Mouse (Mus musculus) embryonic facial prominence, embryonic 15.5 days (tissue): ENCODE measurements around the gene Vegfd. TPM values are rescaled to one million over a fixed set of nuclear protein-coding genes. Genes with fewer than 3 reads are reported as not detected.

ENCODE experiments used
- ATAC-seq: fragments of 200-750 bp; cut with Nextera tagmentation; 2 replicates; pipeline ENCODE4 v1.8.0; 2017; ENCODE audit warnings: low read depth, moderate TSS enrichment; ENCODE audit not compliant: insufficient number of reproducible peaks, low FRiP score, low TSS enrichment
- H3K27ac ChIP-seq: fragments of 300-500 bp; sonication (generic); replicated peaks from 2 replicates; pipeline ENCODE4 v1.5.1; 2015; ENCODE audit warnings: mild to moderate bottlenecking, inconsistent platforms
- H3K27me3 ChIP-seq: fragments of 300-500 bp; sonication (generic); 2 replicates; pipeline ENCODE4 v1.6.1; 2015; ENCODE audit warnings: inconsistent platforms
- H3K36me3 ChIP-seq: fragments of 300-500 bp; sonication (generic); 2 replicates; pipeline ENCODE4 v1.6.1; 2015; ENCODE audit warnings: mild to moderate bottlenecking, inconsistent platforms
- H3K4me1 ChIP-seq: fragments of 300-500 bp; sonication (generic); 2 replicates; pipeline ENCODE4 v1.6.1; 2015; ENCODE audit warnings: inconsistent platforms
- H3K4me2 ChIP-seq: fragments of 300-500 bp; sonication (generic); replicated peaks from 2 replicates; pipeline ENCODE4 v1.6.1; 2015; ENCODE audit warnings: mild to moderate bottlenecking, inconsistent platforms
- H3K4me3 ChIP-seq: fragments of 300-500 bp; sonication (generic); replicated peaks from 2 replicates; pipeline ENCODE4 v1.5.1; 2015; ENCODE audit warnings: mild to moderate bottlenecking, inconsistent platforms
- H3K9ac ChIP-seq: fragments of 300-500 bp; sonication (generic); 2 replicates; pipeline ENCODE4 v1.6.1; 2015; ENCODE audit warnings: inconsistent platforms
- H3K9me3 ChIP-seq: fragments of 300-500 bp; sonication (generic); replicated peaks from 2 replicates; pipeline ENCODE4 v1.6.1; 2016; ENCODE audit warnings: inconsistent platforms
- WGBS: fragments of 180-500 bp; shearing (Covaris S2); methylation state at CpG from one replicate; pipeline ENCODE4 v1.1.7; 2015; 5-methylcytosine and 5-hydroxymethylcytosine counted together
- polyA plus RNA-seq: library from polyadenylated mRNA; unstranded; fragments of >200 nt; fragmentation: Nextera tagmentation; extraction: Ambion mirVana; gene quantifications from 2 replicates; pipeline ENCODE4 v1.2.1, GENCODE M21; 2015

Vegfd gene
- polyA plus RNA-seq, 1 experiment from 2014 or later = 8.7 TPM

- Histone ChIP-seq H3K4me1 (no peaks in the 10 kb centered on the region), H3K27ac (peak overlapping the region; percentile 76), H3K9me3 (no peaks in the 10 kb centered on the region), H3K4me2 (peak overlapping the region; percentile 50), H3K4me3 (peak overlapping the region; percentile 59), H3K27me3 (no peaks in the 10 kb centered on the region), H3K36me3 (peaks cover 5% of the 10 kb centered on the region; the same call in 1 of the 2 replicates), H3K9ac (peak overlapping the region; percentile 54)
- 15% methylated on average over 13 of the region's 13 CpGs for WGBS
- ATAC-seq = peak; percentile 5
These were observed 46.8 kb downstream of the Vegfd start for GRCm38 (mm10) chrX:164419955-164420354.

GRCm38 (mm10) chrX:164420518-164420917, 47.3 kb downstream of the Vegfd start:
- Histone ChIP-seq H3K27me3 (no peaks in the 10 kb centered on the region), H3K9me3 (no peaks in the 10 kb centered on the region), H3K9ac (no peak overlapping the region), H3K4me1 (no peaks in the 10 kb centered on the region), H3K27ac (no peak overlapping the region), H3K4me3 (peak overlapping the region; percentile 59), H3K36me3 (peaks cover 5% of the 10 kb centered on the region; the same call in 1 of the 2 replicates), H3K4me2 (peak overlapping the region; percentile 50)
- WGBS = 61% methylated on average over 3 of the region's 3 CpGs
- ATAC-seq = no peak

- WGBS = 87% methylated on average over 1 of the region's 1 CpGs
- H3K27me3 ChIP-seq = no peaks in the 10 kb centered on the region
- no peaks in the 10 kb centered on the region for H3K9me3 ChIP-seq
- H3K9ac ChIP-seq = no peak overlapping the region
- no peak for ATAC-seq
- H3K4me1 ChIP-seq = no peaks in the 10 kb centered on the region
- H3K4me3 ChIP-seq = no peak overlapping the region
- H3K36me3 ChIP-seq = peaks cover 5% of the 10 kb centered on the region; the same call in 1 of the 2 replicates
- H3K27ac ChIP-seq = no peak overlapping the region
- no peak overlapping the region for H3K4me2 ChIP-seq
These were observed 51.6 kb downstream of the Vegfd start for GRCm38 (mm10) chrX:164424821-164425220.

GRCm38 (mm10) chrX:164427295-164427694, 54.1 kb downstream of the Vegfd start:
- no peaks in the 10 kb centered on the region for H3K4me1 ChIP-seq
- H3K27me3 ChIP-seq = no peaks in the 10 kb centered on the region
- no peak overlapping the region for H3K9ac ChIP-seq
- H3K36me3 ChIP-seq = peaks cover 13% of the 10 kb centered on the region; the same call in 1 of the 2 replicates
- H3K4me2 ChIP-seq = no peak overlapping the region
- no peak for ATAC-seq
- no peak overlapping the region for H3K4me3 ChIP-seq
- H3K9me3 ChIP-seq = no peaks in the 10 kb centered on the region
- WGBS = 85% methylated on average over 4 of the region's 4 CpGs
- H3K27ac ChIP-seq = no peak overlapping the region

GRCm38 (mm10) chrX:164428224-164428623, 55.0 kb downstream of the Vegfd start:
- ATAC-seq = no peak
- peaks cover 8% of the 10 kb centered on the region; the same call in 1 of the 2 replicates for H3K36me3 ChIP-seq
- no peaks in the 10 kb centered on the region for H3K4me1 ChIP-seq
- H3K27me3 ChIP-seq = no peaks in the 10 kb centered on the region
- 78% methylated on average over 2 of the region's 2 CpGs for WGBS
- H3K4me2 ChIP-seq = no peak overlapping the region
- H3K9me3 ChIP-seq = no peaks in the 10 kb centered on the region
- no peak overlapping the region for H3K27ac ChIP-seq
- no peak overlapping the region for H3K4me3 ChIP-seq
- no peak overlapping the region for H3K9ac ChIP-seq

GRCm38 (mm10) chrX:164430621-164431020, 57.4 kb downstream of the Vegfd start:
- H3K9me3 ChIP-seq = no peaks in the 10 kb centered on the region
- H3K4me1 ChIP-seq = no peaks in the 10 kb centered on the region
- H3K27ac ChIP-seq = no peak overlapping the region
- H3K9ac ChIP-seq = no peak overlapping the region
- no peak for ATAC-seq
- H3K4me2 ChIP-seq = no peak overlapping the region
- no peaks in the 10 kb centered on the region for H3K27me3 ChIP-seq
- H3K36me3 ChIP-seq = peaks cover 8% of the 10 kb centered on the region; the same call in 1 of the 2 replicates
- WGBS = 86% methylated on average over 6 of the region's 6 CpGs
- no peak overlapping the region for H3K4me3 ChIP-seq

GRCm38 (mm10) chrX:164431133-164431532, 58.0 kb downstream of the Vegfd start:
- no peak for ATAC-seq
- no peak overlapping the region for H3K9ac ChIP-seq
- peaks cover 8% of the 10 kb centered on the region; the same call in 1 of the 2 replicates for H3K36me3 ChIP-seq
- H3K27me3 ChIP-seq = no peaks in the 10 kb centered on the region
- H3K4me2 ChIP-seq = no peak overlapping the region
- no peak overlapping the region for H3K27ac ChIP-seq
- no peak overlapping the region for H3K4me3 ChIP-seq
- no peaks in the 10 kb centered on the region for H3K4me1 ChIP-seq
- 90% methylated on average over 2 of the region's 2 CpGs for WGBS
- no peaks in the 10 kb centered on the region for H3K9me3 ChIP-seq

- 89% methylated on average over 6 of the region's 6 CpGs for WGBS
- no peak for ATAC-seq
- no peak overlapping the region for H3K9ac ChIP-seq
These were observed 58.4 kb downstream of the Vegfd start for GRCm38 (mm10) chrX:164431541-164431940.

GRCm38 (mm10) chrX:164432682-164433081, 59.5 kb downstream of the Vegfd start:
- Histone ChIP-seq H3K27ac (no peak overlapping the region), H3K9me3 (no peaks in the 10 kb centered on the region), H3K4me3 (no peak overlapping the region), H3K36me3 (peaks cover 8% of the 10 kb centered on the region; the same call in 1 of the 2 replicates), H3K27me3 (no peaks in the 10 kb centered on the region), H3K9ac (no peak overlapping the region), H3K4me1 (no peaks in the 10 kb centered on the region), H3K4me2 (no peak overlapping the region)
- ATAC-seq = no peak
- WGBS = 91% methylated on average over 9 of the region's 9 CpGs

More at GRCm38 (mm10) chrX:164431541-164431940, 58.4 kb downstream of the Vegfd start:
- H3K27me3 ChIP-seq = no peaks in the 10 kb centered on the region
- no peaks in the 10 kb centered on the region for H3K4me1 ChIP-seq
- peaks cover 8% of the 10 kb centered on the region; the same call in 1 of the 2 replicates for H3K36me3 ChIP-seq
- H3K27ac ChIP-seq = no peak overlapping the region
- H3K4me3 ChIP-seq = no peak overlapping the region
- H3K9me3 ChIP-seq = no peaks in the 10 kb centered on the region
- H3K4me2 ChIP-seq = no peak overlapping the region

GRCm38 (mm10) chrX:164436709-164437108, 63.5 kb downstream of the Vegfd start, which contains the start of gene Asb11:
Asb11 (plus strand) TSS chrX:164436994.
- H3K4me2 ChIP-seq = no peak within 1 kb of the TSS
- no peaks in the 10 kb centered on the region for H3K4me1 ChIP-seq
- no peak within 1 kb of the TSS for H3K4me3 ChIP-seq
- WGBS = 60% methylated on average over 8 of the region's 8 CpGs
- H3K27ac ChIP-seq = no peak within 1 kb of the TSS
- H3K9me3 ChIP-seq = no peaks in the 10 kb centered on the region
- peaks cover 3% of the 10 kb centered on the region; the same call in 1 of the 2 replicates for H3K36me3 ChIP-seq
- no peaks in the 10 kb centered on the region for H3K27me3 ChIP-seq
- no peak for ATAC-seq
- no peak within 1 kb of the TSS for H3K9ac ChIP-seq

- no peaks in the 10 kb centered on the region for H3K36me3 ChIP-seq
- H3K9ac ChIP-seq = no peak overlapping the region
- 86% methylated on average over 7 of the region's 7 CpGs for WGBS
- no peak overlapping the region for H3K27ac ChIP-seq
- no peak overlapping the region for H3K4me2 ChIP-seq
- no peaks in the 10 kb centered on the region for H3K4me1 ChIP-seq
- no peaks in the 10 kb centered on the region for H3K27me3 ChIP-seq
- no peaks in the 10 kb centered on the region for H3K9me3 ChIP-seq
- no peak for ATAC-seq
- no peak overlapping the region for H3K4me3 ChIP-seq
These were observed 66.3 kb downstream of the Vegfd start for GRCm38 (mm10) chrX:164439462-164439861.

- no peaks in the 10 kb centered on the region for H3K36me3 ChIP-seq
- WGBS = 45% methylated on average over 2 of the region's 2 CpGs
- H3K27ac ChIP-seq = no peak overlapping the region
- H3K9me3 ChIP-seq = no peaks in the 10 kb centered on the region
- no peaks in the 10 kb centered on the region for H3K27me3 ChIP-seq
- no peak overlapping the region for H3K9ac ChIP-seq
- no peaks in the 10 kb centered on the region for H3K4me1 ChIP-seq
- no peak overlapping the region for H3K4me3 ChIP-seq
- no peak overlapping the region for H3K4me2 ChIP-seq
- ATAC-seq = no peak
These were observed 67.0 kb downstream of the Vegfd start for GRCm38 (mm10) chrX:164440140-164440539.
